Mouse (Mus musculus): ENCODE data around the gene Dusp1. TPM values are rescaled to one million over a fixed set of nuclear protein-coding genes. Genes with fewer than 3 reads are reported as not detected.

Gene Dusp1
- polyA plus RNA-seq, 1 experiment: 71.1 TPM

DNA sequence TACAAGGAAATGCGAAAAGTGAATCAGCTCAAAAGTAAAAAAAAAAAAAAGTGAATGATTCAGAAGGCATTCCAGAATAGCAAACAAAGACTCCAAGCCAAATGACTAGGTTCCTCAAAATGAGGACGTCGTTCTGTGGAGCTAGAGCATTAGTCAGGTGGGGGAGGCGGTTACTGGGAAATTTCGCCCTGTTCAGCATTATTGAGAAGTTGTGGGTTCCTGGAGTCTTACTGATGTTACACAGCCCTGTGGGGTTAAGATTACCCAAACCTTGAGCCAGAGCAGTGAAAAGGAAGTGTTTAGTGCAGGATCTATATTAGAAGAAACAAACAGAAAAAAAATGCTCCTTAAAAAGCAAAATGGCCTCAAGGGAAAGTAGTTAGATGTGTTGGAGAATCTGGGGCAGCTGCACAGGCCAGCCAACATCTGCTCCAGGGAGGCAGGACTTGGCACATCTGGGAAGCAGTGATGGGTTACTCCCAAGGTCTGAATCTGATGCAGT lies 28.0 kb downstream of the Dusp1 start:
- H3K27ac ChIP-seq (ENCODE audit: insufficient read depth, low read length): no peak overlapping the region
- no peak overlapping the region for H3K4me3 ChIP-seq (ENCODE audit: insufficient read depth, low read length)
- no peak for TF ChIP-seq CTCF (IDR thresholded peaks at IDR 0.05; ENCODE audit: extremely low read depth, insufficient read depth, low read length)
- no peak for TF ChIP-seq POLR2A (IDR thresholded peaks at IDR 0.05; ENCODE audit: extremely low read depth, insufficient read depth, low read length)
- peaks cover 2% of the 10 kb centered on the region; the same call in 1 of the 2 replicates for H3K4me1 ChIP-seq (ENCODE audit: control insufficient read depth, insufficient read depth, low read length)

DNA sequence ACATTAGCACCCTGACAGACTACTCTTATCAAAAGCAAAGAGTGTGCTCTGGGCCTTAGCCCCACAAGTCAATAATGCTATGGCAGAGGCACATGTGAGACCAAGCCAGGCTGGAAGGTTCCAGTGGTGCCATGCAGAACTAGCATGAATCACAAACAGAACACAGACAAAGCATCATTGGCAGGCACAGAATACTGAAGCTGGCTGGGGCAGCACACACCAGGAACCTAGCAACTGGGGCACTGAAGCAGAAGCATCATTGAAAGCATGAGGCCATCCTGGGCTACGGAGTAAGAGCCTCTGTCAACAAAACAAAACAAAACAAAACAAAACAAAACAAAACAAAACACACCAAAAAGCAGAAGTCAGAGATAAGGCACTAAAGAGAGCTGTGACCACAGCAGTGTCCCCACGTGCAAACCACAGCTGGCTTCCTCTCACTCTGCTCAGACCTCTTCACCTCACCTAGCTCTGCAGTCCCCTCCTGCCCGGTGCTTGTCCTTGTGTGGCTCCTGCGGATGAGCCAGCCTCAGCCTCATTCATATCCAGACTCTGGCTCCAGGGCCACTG lies 29.4 kb downstream of the Dusp1 start:
- H3K27ac ChIP-seq (ENCODE audit: insufficient read depth, low read length): no peak overlapping the region
- H3K4me1 ChIP-seq (ENCODE audit: control insufficient read depth, insufficient read depth, low read length): peaks cover 2% of the 10 kb centered on the region; the same call in 1 of the 2 replicates
- TF ChIP-seq CTCF (IDR thresholded peaks at IDR 0.05; ENCODE audit: extremely low read depth, insufficient read depth, low read length) (no peak), POLR2A (IDR thresholded peaks at IDR 0.05; ENCODE audit: extremely low read depth, insufficient read depth, low read length) (no peak)
- H3K4me3 ChIP-seq (ENCODE audit: insufficient read depth, low read length): no peak overlapping the region

DNA sequence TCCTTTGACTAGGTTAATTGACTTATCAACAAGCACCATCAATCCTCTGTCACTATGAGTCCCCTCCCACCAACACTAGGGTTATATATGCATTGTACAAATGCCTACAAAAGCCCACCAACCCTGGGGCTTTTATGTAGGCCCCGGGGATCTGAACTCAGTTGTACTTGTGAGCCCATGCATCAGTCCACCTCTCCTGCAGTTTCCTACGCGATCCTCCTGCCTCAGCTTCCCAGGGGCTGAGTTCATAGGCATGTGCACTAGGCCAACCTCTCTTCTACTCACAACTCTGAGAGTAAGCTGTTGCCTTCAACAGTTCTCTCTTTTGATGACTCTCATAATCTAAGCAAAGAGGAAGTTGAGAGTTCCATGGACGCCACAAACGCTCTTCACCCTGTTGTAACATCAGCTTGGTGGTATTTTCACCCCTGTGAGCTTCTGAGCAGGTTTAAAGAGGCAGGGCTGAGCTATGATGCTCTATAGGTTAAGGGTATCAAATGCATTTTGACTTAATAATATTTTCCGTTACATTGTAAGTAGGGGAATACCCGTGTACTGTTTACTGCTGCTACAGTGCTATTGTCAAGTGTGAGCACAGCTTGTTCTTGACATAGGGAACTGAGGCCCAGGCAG lies 30.4 kb downstream of the Dusp1 start:
- Histone ChIP-seq H3K4me1 (ENCODE audit: control insufficient read depth, insufficient read depth, low read length) (peaks cover 2% of the 10 kb centered on the region; the same call in 1 of the 2 replicates), H3K4me3 (ENCODE audit: insufficient read depth, low read length) (no peak overlapping the region), H3K27ac (ENCODE audit: insufficient read depth, low read length) (no peak overlapping the region)
- TF ChIP-seq CTCF (IDR thresholded peaks at IDR 0.05; ENCODE audit: extremely low read depth, insufficient read depth, low read length): no peak
- TF ChIP-seq POLR2A (IDR thresholded peaks at IDR 0.05; ENCODE audit: extremely low read depth, insufficient read depth, low read length): no peak

DNA sequence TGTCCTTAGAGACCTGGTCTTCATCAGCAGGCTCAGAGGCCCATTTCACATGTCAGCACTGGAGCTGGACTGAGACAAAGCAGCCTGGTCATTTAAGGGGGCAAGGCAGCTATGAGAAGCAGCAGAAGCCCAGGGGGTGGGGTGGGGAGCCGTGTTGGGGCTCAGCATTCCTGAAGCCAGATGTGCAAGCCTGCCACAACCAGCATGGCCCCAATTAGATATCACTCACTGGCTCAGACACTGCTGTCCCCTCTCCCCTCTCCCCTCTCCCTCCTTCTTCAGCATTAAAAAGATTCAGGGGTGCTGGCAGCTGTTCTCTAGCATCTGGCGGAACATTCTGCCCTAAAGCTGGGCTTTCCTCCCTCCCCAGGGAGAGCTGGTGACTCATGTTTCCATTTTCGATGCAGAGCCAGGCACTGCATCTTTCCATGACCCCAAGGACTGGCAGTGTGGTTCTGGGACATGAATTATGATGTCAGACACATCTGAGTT lies 31.3 kb downstream of the Dusp1 start:
- Histone ChIP-seq H3K27ac (ENCODE audit: insufficient read depth, low read length) (no peak overlapping the region), H3K4me3 (ENCODE audit: insufficient read depth, low read length) (no peak overlapping the region), H3K4me1 (ENCODE audit: control insufficient read depth, insufficient read depth, low read length) (peaks cover 2% of the 10 kb centered on the region; the same call in 1 of the 2 replicates)
- TF ChIP-seq POLR2A (IDR thresholded peaks at IDR 0.05; ENCODE audit: extremely low read depth, insufficient read depth, low read length): no peak
- TF ChIP-seq CTCF (IDR thresholded peaks at IDR 0.05; ENCODE audit: extremely low read depth, insufficient read depth, low read length): no peak

DNA sequence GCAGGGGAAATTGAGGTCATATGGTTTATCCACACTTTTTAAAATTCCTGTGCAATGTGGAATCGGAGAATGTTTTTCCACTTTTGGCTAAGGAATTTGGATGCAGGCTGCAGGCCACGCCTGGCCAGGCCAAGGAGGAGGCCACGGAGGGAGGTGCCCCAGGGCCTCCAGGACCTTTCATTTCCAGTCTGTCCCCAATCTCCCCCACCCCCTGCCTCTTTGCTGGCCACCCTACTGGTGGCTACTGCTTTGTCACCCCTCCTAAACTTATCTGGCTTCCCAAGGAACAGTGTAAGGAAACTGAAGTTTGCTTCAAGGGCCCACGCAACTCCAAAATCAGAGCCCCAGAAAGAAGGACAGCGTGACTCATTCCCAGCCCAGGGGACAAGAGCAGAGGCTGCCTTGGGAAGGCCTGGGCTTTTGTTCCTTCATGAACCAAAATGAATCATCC lies 32.1 kb downstream of the Dusp1 start:
- TF ChIP-seq POLR2A (IDR thresholded peaks at IDR 0.05; ENCODE audit: extremely low read depth, insufficient read depth, low read length): no peak
- TF ChIP-seq CTCF (IDR thresholded peaks at IDR 0.05; ENCODE audit: extremely low read depth, insufficient read depth, low read length): no peak
- H3K27ac ChIP-seq (ENCODE audit: insufficient read depth, low read length): no peak overlapping the region; the same call in 1 of the 2 replicates
- peaks cover 2% of the 10 kb centered on the region; the same call in 1 of the 2 replicates for H3K4me1 ChIP-seq (ENCODE audit: control insufficient read depth, insufficient read depth, low read length)
- H3K4me3 ChIP-seq (ENCODE audit: insufficient read depth, low read length): no peak overlapping the region

DNA sequence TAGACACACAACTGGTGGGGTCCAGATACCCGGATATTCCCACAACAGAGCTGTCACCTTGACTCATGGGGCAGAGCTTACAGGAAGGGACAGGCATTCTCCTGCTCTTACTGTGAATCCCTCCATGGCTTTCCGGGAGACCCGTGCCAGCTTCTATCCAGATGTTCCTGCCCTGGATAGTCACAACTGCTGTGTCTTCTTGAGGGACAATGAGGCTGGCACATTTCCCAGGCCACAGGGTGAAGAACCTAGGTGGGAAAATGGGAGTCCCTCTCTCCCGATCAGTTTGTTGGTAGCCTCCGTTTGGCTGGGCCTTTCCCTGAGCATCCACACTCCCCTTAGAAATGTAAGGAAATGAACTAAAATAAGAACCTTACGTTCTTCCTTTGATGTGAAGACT lies 33.2 kb downstream of the Dusp1 start:
- H3K27ac ChIP-seq (ENCODE audit: insufficient read depth, low read length): no peak overlapping the region
- TF ChIP-seq CTCF (IDR thresholded peaks at IDR 0.05; ENCODE audit: extremely low read depth, insufficient read depth, low read length): no peak
- TF ChIP-seq POLR2A (IDR thresholded peaks at IDR 0.05; ENCODE audit: extremely low read depth, insufficient read depth, low read length): no peak
- 0 out of 2 replicates have a peak, but pooled peaks cover 2% of the 10 kb centered on the region for H3K4me1 ChIP-seq (ENCODE audit: control insufficient read depth, insufficient read depth, low read length)
- H3K4me3 ChIP-seq (ENCODE audit: insufficient read depth, low read length): no peak overlapping the region

DNA sequence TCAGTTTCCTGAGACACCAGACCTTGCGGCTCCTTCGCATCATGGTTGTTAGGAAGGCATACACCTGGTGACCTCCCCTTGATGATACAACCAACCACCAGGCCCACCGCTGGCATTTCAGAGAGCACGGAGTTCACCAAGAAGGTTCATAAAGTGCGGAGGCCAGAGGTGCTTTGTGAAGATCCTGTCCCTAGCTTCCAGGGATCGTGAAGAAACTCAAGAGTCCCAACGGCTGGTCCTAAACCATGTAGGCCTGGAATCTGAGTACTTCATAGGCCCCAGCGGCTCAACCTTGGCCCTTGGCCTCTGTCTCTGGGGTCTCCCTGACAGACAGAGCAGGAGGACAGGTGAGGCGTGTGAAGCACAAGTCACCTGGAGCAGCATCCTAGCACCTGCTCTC lies 34.6 kb downstream of the Dusp1 start:
- TF ChIP-seq CTCF (IDR thresholded peaks at IDR 0.05; ENCODE audit: extremely low read depth, insufficient read depth, low read length) (no peak), POLR2A (IDR thresholded peaks at IDR 0.05; ENCODE audit: extremely low read depth, insufficient read depth, low read length) (no peak)
- Histone ChIP-seq H3K4me3 (ENCODE audit: insufficient read depth, low read length) (no peak overlapping the region), H3K4me1 (ENCODE audit: control insufficient read depth, insufficient read depth, low read length) (0 out of 2 replicates have a peak, but pooled peaks cover 2% of the 10 kb centered on the region), H3K27ac (ENCODE audit: insufficient read depth, low read length) (no peak overlapping the region)

DNA sequence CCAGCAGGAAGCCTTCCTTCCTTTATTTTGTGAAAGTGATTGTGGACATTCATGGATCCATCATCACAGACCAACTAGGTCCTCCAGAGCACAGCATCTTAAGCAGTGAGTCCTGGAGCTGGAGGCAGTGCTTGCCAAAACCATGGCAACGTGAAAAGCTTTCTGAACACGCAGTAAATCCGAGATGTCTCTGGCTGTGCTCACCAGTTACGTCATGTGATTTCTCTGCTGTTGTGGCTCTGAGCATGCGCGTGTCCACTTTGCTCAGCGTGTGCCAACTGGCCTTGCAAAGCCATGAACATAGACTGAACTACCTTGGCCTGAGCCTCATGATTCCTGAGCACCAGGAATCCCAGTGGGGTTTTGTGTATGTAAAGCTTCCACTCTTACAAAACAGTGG lies 36.6 kb downstream of the Dusp1 start:
- no peak overlapping the region for H3K27ac ChIP-seq (ENCODE audit: insufficient read depth, low read length)
- 0 out of 2 replicates have a peak, but pooled peaks cover 2% of the 10 kb centered on the region for H3K4me1 ChIP-seq (ENCODE audit: control insufficient read depth, insufficient read depth, low read length)
- no peak for TF ChIP-seq CTCF (IDR thresholded peaks at IDR 0.05; ENCODE audit: extremely low read depth, insufficient read depth, low read length)
- TF ChIP-seq POLR2A (IDR thresholded peaks at IDR 0.05; ENCODE audit: extremely low read depth, insufficient read depth, low read length): no peak
- H3K4me3 ChIP-seq (ENCODE audit: insufficient read depth, low read length): no peak overlapping the region

DNA sequence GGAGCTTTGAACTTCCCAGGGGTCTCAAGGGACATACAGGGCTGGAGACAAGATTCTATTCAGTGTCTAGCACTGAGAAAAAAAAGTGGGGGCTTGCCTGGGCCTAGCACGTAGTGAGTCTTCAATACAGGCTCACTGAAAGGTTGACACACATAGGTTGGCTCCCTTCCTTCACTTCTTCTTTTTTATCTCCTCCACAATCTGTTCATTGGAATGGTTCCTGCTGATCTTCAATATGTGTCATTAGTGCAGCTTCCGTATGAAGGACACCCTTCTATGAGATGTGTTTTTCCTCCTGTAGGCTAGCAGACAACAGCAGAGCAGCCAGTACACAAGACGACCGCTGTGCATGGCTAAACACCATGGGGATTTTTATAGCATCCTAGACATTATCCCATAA lies 37.1 kb downstream of the Dusp1 start:
- no peak for TF ChIP-seq CTCF (IDR thresholded peaks at IDR 0.05; ENCODE audit: extremely low read depth, insufficient read depth, low read length)
- no peak for TF ChIP-seq POLR2A (IDR thresholded peaks at IDR 0.05; ENCODE audit: extremely low read depth, insufficient read depth, low read length)
- Histone ChIP-seq H3K4me3 (ENCODE audit: insufficient read depth, low read length) (no peak overlapping the region), H3K4me1 (ENCODE audit: control insufficient read depth, insufficient read depth, low read length) (0 out of 2 replicates have a peak, but pooled peaks cover 2% of the 10 kb centered on the region), H3K27ac (ENCODE audit: insufficient read depth, low read length) (no peak overlapping the region)
